14 mouse cellular contexts compared by ENCODE assay signal in the genomic region with DNA sequence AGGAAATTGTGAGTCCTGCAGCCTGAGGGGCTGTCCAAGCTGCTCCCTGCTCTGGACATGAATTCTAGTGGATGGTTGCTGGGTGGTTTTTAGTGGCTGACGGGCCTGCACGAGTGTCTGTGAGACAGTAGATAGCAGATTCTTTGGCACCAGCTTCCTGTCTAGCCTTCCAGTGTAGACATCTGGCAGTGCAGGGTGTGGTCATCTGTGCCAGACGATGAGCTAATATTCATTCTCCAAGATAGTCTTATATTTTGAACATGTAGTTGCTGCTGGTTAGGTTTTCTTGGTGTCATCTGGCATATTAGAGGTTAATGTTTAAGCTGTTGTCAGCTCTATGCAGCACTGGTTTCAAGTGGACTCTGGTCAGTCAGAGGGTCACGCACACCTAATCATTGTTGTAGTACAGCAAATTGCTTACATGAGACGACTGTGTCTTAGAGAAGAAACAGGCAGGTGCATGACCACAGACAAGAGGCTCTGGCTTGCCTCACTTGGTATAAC. TPM values are rescaled to one million over a fixed set of nuclear protein-coding genes. Genes with fewer than 3 reads are reported as not detected.
DNase-seq lines count a peak whose midpoint lies in the region; ATAC-seq and TF ChIP-seq lines count a peak whose summit lies in the region.
"Had no signal": no experiment of that assay in that cellular context is flagged by ENCODE, and none has a peak within 500 bp of the region (broad histone marks: within the 10 kb centered on the region; RNA-seq: fewer than 3 reads in every experiment).

No protein-coding gene starts in this region.

- no peaks in the 10 kb centered on the region for H3K9me3 ChIP-seq in lung, postnatal 0 days (ENCODE audit: low read length)
- H3K9me3 ChIP-seq in intestine, postnatal 0 days (ENCODE audit: control insufficient read depth) = no peaks in the 10 kb centered on the region
- H3K9me3 ChIP-seq in forebrain, postnatal 0 days (ENCODE audit: low read length) = no peaks in the 10 kb centered on the region

- WGBS in lung, postnatal 0 days = 54% methylated on average over 5 of the region's 5 CpGs
- WGBS in lung, adult 2 months = 55% methylated on average over 5 of the region's 5 CpGs
- 38% methylated on average over 5 of the region's 5 CpGs for WGBS in intestine, postnatal 0 days
- WGBS in forebrain, postnatal 0 days = 91% methylated on average over 5 of the region's 5 CpGs

- TF ChIP-seq CTCF in lung, postnatal 0 days (IDR thresholded peaks at IDR 0.05) = no peak
- TF ChIP-seq CTCF in lung, adult 2 months (IDR thresholded peaks at IDR 0.05; ENCODE audit: insufficient read depth, low read length) = no peak
- TF ChIP-seq CTCF in intestine, postnatal 0 days (IDR thresholded peaks at IDR 0.05; ENCODE audit: low read depth) = no peak
- TF ChIP-seq CTCF in forebrain, postnatal 0 days (IDR thresholded peaks at IDR 0.05; ENCODE audit: low read depth) = no peak

- no peak overlapping the region for H3K4me3 ChIP-seq in lung, postnatal 0 days (ENCODE audit: low read depth, low read length)
- no peak overlapping the region for H3K4me3 ChIP-seq in lung, adult 2 months (replicated peaks; ENCODE audit: extremely low read depth, low read depth, low read length)
- no peak overlapping the region for H3K4me3 ChIP-seq in intestine, postnatal 0 days (ENCODE audit: low read depth, low read length)
- no peak overlapping the region for H3K4me3 ChIP-seq in forebrain, postnatal 0 days (ENCODE audit: low read depth, low read length)

- no peaks in the 10 kb centered on the region for H3K27me3 ChIP-seq in lung, postnatal 0 days (replicated peaks; ENCODE audit: insufficient read depth, low read length)
- H3K27me3 ChIP-seq in intestine, postnatal 0 days (replicated peaks; ENCODE audit: control insufficient read depth, insufficient read depth, low read length) = no peaks in the 10 kb centered on the region
- H3K27me3 ChIP-seq in forebrain, postnatal 0 days (ENCODE audit: insufficient read depth, low read length) = no peaks in the 10 kb centered on the region

- no peak overlapping the region for H3K27ac ChIP-seq in lung, postnatal 0 days (ENCODE audit: low read length)
- H3K27ac ChIP-seq in intestine, postnatal 0 days (ENCODE audit: low read depth, low read length) = peak overlapping the region; percentile 78
- no peak overlapping the region for H3K27ac ChIP-seq in forebrain, postnatal 0 days (ENCODE audit: low read depth, low read length)
- H3K27ac ChIP-seq: macrophage had no signal

- peak; percentile 27; the same call in 1 of the 2 replicates for ATAC-seq in lung, postnatal 0 days
- peak; percentile 83 for ATAC-seq in intestine, postnatal 0 days
- ATAC-seq in forebrain, postnatal 0 days = no peak

- no peak overlapping the region for H3K4me2 ChIP-seq in lung, postnatal 0 days (replicated peaks; ENCODE audit: low read depth, low read length)
- no peak overlapping the region for H3K4me2 ChIP-seq in intestine, postnatal 0 days (replicated peaks; ENCODE audit: low read depth)
- no peak overlapping the region for H3K4me2 ChIP-seq in forebrain, postnatal 0 days (ENCODE audit: low read depth)

- peaks cover 50% of the 10 kb centered on the region for H3K36me3 ChIP-seq in lung, postnatal 0 days (ENCODE audit: insufficient read depth, low read length)
- H3K36me3 ChIP-seq in intestine, postnatal 0 days (ENCODE audit: control insufficient read depth, insufficient read depth) = peaks cover 90% of the 10 kb centered on the region
- H3K36me3 ChIP-seq in forebrain, postnatal 0 days (ENCODE audit: insufficient read depth) = peaks cover 79% of the 10 kb centered on the region

- TF ChIP-seq EP300 in lung, postnatal 0 days (IDR thresholded peaks at IDR 0.05) = no peak

- H3K9ac ChIP-seq in lung, postnatal 0 days (replicated peaks; ENCODE audit: low read depth) = no peak overlapping the region
- H3K9ac ChIP-seq in intestine, postnatal 0 days (ENCODE audit: low read depth, low read length) = no peak overlapping the region
- no peak overlapping the region for H3K9ac ChIP-seq in forebrain, postnatal 0 days

- peaks cover 13% of the 10 kb centered on the region; the same call in 1 of the 2 replicates for H3K4me1 ChIP-seq in lung, postnatal 0 days (ENCODE audit: insufficient read depth, low read depth, low read length)
- H3K4me1 ChIP-seq in lung, adult 2 months (ENCODE audit: control insufficient read depth, insufficient read depth, low read length) = peaks cover 28% of the 10 kb centered on the region
- H3K4me1 ChIP-seq in intestine, postnatal 0 days (replicated peaks; ENCODE audit: control insufficient read depth, insufficient read depth, low read length) = peaks cover 6% of the 10 kb centered on the region; the same call in 1 of the 2 replicates
- H3K4me1 ChIP-seq in forebrain, postnatal 0 days (ENCODE audit: insufficient read depth) = no peaks in the 10 kb centered on the region

- TF ChIP-seq POLR2A in lung, adult 2 months (IDR thresholded peaks at IDR 0.05; ENCODE audit: borderline replicate concordance, extremely low read depth, low read depth, low read length) = no peak

- peak; percentile 36 for DNase-seq in lung, postnatal 0 days (ENCODE audit: low spot score)
- DNase-seq in lung, adult 2 months = no peak
- DNase-seq in liver = peak; percentile 49
- peak; percentile 57 to 74 for DNase-seq in spleen, postnatal 36 days (ENCODE audit: low spot score in 2 of 2)
- no peak for DNase-seq in thymus, postnatal 10 days (ENCODE audit: low spot score in 2 of 2)
- no peak for DNase-seq in forebrain, postnatal 0 days
- no peak for DNase-seq in adrenal gland, postnatal 14 days
- DNase-seq: adrenal gland, adult 8-10 months; B cell, adult 2 months; cerebellum, postnatal 25 days; thymus, postnatal 25 days had no signal

RNA-seq across cellular contexts. Expression of a gene that starts 40.7 kb away (rescaled TPM):
- polyA plus RNA-seq in lung, postnatal 0 days (2015; fragmentation: Nextera tagmentation; extraction: Ambion mirVana) = 0.07 TPM in 2 replicates
- 0.03 and 0.04 TPM in 2 replicates for polyA plus RNA-seq in lung, adult 2 months (2012; rRNA removed)
- 8.9 and 9.8 TPM in 2 replicates for polyA plus RNA-seq in intestine, postnatal 0 days (2015; fragmentation: Nextera tagmentation; extraction: Ambion mirVana)
- not detected in 2 replicates for total RNA-seq in forebrain, postnatal 0 days (2014; rRNA removed)
- 0.04 and 0.07 TPM in 2 replicates for polyA plus RNA-seq in forebrain, postnatal 0 days (2015; fragmentation: Nextera tagmentation; extraction: Ambion mirVana)
- total RNA-seq in adrenal gland, postnatal 14 days (2021) = not detected in 2 replicates
- total RNA-seq: adrenal gland, adult 8-10 months; left cerebral cortex, postnatal 14 days had no signal

RNA-seq across cellular contexts. Expression of a gene that starts 52.4 kb away (rescaled TPM):
- 42.6 and 45.5 TPM in 2 replicates for polyA plus RNA-seq in lung, postnatal 0 days (2015; fragmentation: Nextera tagmentation; extraction: Ambion mirVana)
- 46.3 and 58.1 TPM in 2 replicates for polyA plus RNA-seq in lung, adult 2 months (2012; rRNA removed)
- 69.7 and 76.6 TPM in 2 replicates for polyA plus RNA-seq in intestine, postnatal 0 days (2015; fragmentation: Nextera tagmentation; extraction: Ambion mirVana)
- total RNA-seq in forebrain, postnatal 0 days (2014; rRNA removed) = 154 and 187 TPM in 2 replicates
- 91.5 and 112 TPM in 2 replicates for polyA plus RNA-seq in forebrain, postnatal 0 days (2015; fragmentation: Nextera tagmentation; extraction: Ambion mirVana)
- 61.0 and 64.0 TPM in 2 replicates for total RNA-seq in adrenal gland, postnatal 14 days (2021)

Comparison
In these comparisons a context has a peak if more than half of its experiments do, and no peak if none do; other contexts are left out.
1. DNase-seq: peak in lung, postnatal 0 days (single experiment), liver (single experiment) and spleen, postnatal 36 days (2 of 2); none in lung, adult 2 months (single experiment), thymus, postnatal 10 days (0 of 2), forebrain, postnatal 0 days (single experiment) and adrenal gland, postnatal 14 days (single experiment).